Mouse (Mus musculus): ENCODE data around the gene Nckap5. TPM values are rescaled to one million over a fixed set of nuclear protein-coding genes. Genes with fewer than 3 reads are reported as not detected.

The Nckap5 gene
- total RNA-seq, 1 experiment from 2014 or later = not detected

- no peak for ATAC-seq (replicated peaks; ENCODE audit: insufficient number of reproducible peaks, low FRiP score, low TSS enrichment, poor library complexity, severe bottlenecking)
Measured at GRCm38 (mm10) chr1:125912601-125913600, 917.7 kb downstream of the Nckap5 start, which contains the start of gene Lypd1. TSS of gene Lypd1 (minus strand) at chr1:125913101.

- no peak for ATAC-seq (replicated peaks; ENCODE audit: insufficient number of reproducible peaks, low FRiP score, low TSS enrichment, poor library complexity, severe bottlenecking)
Measured at GRCm38 (mm10) chr1:125911901-125912445, 918.6 kb downstream of the Nckap5 start.

GRCm38 (mm10) chr1:125911337-125911900, 919.2 kb downstream of the Nckap5 start:
- no peak for ATAC-seq (replicated peaks; ENCODE audit: insufficient number of reproducible peaks, low FRiP score, low TSS enrichment, poor library complexity, severe bottlenecking)

GRCm38 (mm10) chr1:125910871-125911265, 919.7 kb downstream of the Nckap5 start:
- ATAC-seq (replicated peaks; ENCODE audit: insufficient number of reproducible peaks, low FRiP score, low TSS enrichment, poor library complexity, severe bottlenecking) = no peak

- no peak for ATAC-seq (replicated peaks; ENCODE audit: insufficient number of reproducible peaks, low FRiP score, low TSS enrichment, poor library complexity, severe bottlenecking)
Measured at GRCm38 (mm10) chr1:125910211-125910870, 920.3 kb downstream of the Nckap5 start.

GRCm38 (mm10) chr1:125893158-125893557, 937.4 kb downstream of the Nckap5 start:
- ATAC-seq (replicated peaks; ENCODE audit: insufficient number of reproducible peaks, low FRiP score, low TSS enrichment, poor library complexity, severe bottlenecking) = no peak

GRCm38 (mm10) chr1:125870056-125870455, 960.5 kb downstream of the Nckap5 start:
- no peak for ATAC-seq (replicated peaks; ENCODE audit: insufficient number of reproducible peaks, low FRiP score, low TSS enrichment, poor library complexity, severe bottlenecking)

Measured in monocyte, adult 5-6 weeks (primary cell).